Mouse (Mus musculus) layer of hippocampus, adult 11-12 months (tissue): ENCODE data around the gene Ano2.

Experiments used
- DNase-seq: peaks from one replicate; pipeline ENCODE4 v3.0.0; 2022; ENCODE audit warnings: low spot score

Gene Ano2

DNA sequence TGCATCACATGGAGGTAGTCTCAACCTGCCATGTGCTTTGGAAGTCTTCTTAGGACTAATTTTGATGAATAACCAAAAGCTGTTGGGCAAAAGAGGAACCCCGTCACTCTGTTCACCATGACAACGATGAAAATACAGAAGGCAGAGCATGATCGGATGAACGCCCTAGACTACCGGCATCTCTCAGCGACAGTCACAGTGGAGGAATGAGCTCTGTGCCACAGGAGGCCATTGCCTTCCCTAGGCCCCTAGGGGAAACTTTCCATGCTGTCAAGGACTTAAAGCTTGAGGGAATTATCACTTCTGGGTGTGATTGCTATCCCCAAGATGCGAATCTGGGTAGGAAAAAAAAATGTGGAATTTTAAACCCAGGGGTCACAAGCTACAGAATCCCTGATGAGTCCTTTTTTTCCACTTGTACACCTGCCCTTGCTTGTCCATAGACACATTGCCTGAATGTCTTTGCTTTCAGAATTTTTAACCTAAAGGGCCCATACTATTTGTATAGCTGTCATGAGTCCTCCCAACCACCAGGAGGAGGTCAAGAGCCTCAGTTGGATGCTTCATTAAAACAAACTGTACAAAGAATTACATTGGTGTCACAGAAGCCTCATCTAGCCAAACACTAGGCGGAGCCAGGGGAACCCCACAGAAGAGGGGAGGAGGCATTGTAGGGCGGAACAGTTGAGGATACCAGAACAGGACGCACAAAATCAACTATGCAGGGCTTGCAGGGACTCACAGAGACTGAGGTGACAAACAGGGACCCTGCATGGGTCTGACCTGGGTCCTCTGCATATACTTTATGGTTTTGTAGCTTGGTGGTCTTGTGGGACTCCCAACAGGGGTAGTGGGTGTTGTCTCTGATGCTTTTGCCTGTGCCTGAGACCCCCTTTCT is 53.2 kb downstream of the Ano2 start:
- DNase-seq = peak; percentile 8

DNA sequence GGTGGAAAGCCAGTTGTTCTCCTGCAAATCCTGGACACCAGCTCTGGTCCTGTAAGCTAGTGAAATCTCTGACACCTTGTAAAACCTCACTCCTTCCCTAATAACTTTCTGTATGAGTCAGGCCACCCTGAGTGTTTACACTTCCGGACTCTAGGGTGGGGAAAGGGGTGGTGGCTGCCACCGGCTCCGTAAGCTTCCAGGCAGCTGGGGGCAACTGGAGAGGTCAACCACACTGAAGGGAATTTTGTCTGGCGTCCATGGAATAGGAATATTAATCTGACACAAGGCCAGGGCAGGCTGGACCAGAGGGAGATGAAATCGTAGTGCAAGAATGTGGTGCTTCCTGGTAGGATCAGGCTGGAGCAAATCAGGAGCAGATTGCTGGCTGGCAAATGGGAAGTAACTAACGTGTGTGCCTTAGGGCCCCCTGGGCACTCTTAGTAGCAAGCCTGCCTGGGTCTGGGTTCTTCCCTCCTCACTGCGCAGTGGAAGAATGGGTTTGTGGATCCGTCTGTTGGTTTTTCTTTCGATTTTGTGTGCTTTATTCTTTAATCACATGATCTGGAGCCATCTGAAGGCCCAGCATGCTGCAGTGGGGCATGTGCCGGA is 57.2 kb downstream of the Ano2 start:
- no peak for DNase-seq

DNA sequence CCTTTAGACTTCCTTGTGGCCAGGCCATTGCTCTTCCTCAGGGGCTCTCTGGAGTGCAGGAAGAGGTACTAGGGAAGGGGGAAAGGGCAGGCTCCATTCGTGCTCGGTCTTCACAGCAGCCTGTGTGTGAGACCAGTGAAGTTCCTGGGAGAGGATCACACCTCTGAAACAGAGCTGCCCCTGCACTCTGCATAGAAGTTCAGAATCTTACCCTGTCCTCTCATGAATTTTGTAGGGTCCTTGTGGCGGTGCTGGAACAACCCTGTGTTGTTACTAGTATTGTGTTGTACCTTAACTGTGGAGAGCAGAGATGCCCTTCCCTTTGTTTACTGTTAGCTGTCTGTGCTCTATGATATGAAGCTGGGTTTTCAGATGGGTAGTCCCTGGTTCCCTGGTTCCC is 58.4 kb downstream of the Ano2 start:
- no peak for DNase-seq

DNA sequence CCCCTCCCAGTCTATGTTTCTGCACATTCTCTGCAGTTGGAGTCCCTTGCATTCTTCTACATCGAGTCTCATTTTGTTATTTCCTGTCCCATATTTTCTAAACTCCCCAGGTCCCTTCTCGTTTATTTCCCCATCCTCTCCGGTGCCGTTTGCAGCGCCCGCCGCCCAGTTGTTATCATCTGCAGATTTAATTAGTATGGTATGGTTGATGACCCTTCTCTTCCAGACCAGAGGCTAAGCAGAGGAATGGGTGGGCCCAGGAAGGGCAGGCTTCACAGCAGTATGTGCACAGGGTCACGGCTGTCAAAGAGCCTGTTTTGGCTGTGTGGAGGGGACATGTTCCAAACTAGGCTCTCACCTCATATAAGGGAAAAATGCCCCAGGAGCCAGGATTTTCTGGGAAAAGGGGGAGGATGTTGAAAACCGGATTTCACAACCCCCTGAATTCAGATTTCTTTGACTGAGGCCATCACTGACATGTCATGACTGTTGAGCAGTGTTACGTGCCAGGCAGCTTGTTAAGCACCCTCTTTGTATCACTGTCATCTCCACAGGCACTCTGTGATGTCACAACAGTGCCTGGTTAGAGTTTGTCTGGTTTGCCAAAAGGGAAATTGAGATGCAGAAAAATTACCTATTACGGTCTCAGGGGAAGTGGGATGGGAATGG is 72.8 kb downstream of the Ano2 start:
- no peak for DNase-seq

DNA sequence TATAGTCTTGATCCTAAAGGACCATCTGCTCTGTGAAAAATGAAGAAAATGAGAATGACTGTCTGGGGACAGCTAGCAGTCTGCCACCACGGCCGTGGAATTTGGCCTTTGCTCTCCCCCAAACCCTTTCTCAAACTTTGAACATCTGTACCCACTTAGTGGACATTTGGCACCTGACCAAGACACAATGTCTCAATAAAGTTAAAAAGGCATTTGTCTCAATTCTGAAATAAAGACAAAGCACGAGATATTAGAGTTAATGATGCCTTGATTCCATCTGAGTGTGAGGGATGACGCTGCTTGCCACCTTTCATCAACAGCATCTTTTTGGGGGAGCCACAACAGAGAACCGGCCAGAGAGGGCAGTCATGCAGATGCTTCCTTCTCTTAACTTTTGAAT is 83.0 kb downstream of the Ano2 start:
- DNase-seq = no peak

DNA sequence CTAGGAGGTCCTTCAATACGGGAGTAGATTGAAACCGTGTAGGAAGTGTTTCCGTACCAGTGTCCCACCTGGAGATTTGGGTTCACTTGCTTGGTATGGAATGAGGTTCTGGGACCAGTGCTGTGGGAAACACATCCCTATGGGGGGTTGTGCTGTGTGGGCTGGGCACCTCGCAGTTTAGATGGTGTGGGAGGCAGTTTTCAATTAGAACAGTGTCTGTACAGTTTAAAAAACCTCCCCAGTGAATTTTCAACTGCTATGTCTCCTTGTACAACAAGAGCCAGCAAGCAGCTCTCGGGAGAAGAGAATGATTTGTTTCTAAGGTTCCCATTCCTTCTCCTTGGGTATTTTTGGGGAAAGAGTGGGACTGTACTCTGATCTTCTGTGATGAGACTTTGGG is 86.1 kb downstream of the Ano2 start:
- DNase-seq = peak; percentile 14

DNA sequence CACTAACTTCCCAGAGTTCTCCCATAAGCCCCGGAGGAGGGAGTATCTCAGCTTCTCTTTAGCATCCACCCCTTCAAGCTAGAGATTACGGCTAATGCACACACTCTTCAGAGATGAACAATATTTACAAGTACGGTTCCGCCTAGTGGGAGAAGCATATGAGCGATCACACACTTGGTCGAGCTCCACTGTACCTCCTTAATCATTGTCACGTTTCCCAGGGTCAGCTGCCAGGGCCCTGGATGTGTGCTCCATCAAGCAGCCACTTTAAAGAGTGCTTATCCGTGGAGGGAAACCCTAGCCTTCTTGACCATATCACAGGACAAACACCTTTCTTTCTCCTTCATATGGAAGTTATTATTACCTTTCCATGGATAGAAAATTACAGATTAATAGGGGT is 112.7 kb downstream of the Ano2 start:
- DNase-seq = no peak

DNA sequence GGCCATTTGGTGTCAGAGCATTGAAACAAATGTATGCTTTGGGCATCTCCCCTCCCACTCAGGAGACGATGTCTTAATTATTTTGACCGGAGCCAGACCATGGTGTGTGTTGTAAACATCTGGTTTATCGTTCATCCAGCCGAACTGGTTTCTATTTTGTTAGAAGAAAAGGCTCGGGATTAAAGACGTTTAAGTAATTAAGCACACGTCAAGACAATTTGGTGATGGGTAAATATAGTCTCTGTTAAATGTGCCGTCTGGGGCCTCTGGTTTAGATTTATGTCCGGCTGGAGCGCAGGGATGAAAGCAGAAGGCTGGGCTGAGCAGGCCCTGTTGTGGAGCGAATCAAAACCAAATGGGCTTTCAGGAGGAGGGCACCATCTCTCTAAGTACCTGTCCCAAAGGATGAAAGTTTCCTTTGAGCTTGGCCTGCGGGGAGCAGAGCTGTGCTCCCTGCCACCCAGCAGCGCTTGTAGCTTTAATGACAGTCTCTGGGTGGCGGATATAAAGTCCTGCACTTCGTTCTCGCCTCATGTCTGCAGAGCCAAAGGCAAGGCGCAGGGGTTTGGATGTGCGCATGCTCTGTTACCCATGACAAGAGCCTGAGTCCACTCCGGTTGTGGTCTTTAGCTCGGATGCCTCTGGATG is 113.3 kb downstream of the Ano2 start:
- DNase-seq = no peak

DNA sequence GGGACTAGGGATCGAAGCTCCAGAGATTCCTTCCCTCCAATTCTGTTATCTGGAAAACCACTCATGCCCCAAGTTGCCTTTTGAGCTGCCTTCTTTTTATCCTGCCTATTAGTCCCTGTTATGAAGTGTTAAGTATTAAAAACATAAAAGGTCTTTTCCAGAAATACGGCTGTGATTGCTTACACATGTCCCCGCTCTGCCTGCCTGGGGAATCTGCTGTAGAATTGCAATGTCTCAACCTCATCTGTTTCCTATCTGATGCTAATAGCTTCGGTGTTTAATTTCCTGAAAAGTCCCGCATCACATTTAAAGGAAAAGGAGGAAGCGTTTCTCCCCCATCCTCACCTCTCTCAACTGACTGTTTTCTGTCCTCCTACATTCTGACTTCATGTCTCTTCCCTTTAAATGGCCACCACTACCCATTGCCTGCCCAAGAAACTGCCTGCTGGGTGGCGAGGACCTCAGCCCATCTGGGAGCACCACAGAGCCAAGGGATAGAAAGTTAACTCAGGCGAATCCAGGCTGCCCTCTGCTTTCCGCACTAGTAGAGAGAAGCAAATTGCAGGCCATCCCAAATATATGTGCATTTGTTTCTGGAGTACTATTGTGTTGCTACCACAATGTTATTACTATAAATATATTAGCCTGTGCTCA is 118.9 kb downstream of the Ano2 start:
- no peak for DNase-seq

DNA sequence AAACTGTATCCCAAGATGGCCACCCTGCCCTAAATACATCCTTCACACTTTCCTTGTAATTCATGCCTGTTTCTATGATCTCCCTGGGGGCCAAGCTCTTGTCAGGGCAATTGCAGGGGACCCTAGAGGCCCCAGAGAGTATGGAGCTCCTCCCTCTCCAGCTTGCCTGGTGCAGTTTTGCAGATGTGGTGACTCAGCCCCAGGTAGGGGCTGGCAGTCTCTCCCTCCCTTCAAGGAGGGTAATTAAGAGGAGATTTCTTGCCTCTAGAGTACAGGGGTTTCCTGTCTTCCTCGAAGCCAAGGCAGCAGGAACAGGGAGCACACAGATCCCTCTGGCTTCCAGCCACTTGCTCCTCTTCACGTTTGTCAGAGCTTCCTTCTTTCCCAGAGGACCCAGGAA is 121.2 kb downstream of the Ano2 start:
- no peak for DNase-seq

DNA sequence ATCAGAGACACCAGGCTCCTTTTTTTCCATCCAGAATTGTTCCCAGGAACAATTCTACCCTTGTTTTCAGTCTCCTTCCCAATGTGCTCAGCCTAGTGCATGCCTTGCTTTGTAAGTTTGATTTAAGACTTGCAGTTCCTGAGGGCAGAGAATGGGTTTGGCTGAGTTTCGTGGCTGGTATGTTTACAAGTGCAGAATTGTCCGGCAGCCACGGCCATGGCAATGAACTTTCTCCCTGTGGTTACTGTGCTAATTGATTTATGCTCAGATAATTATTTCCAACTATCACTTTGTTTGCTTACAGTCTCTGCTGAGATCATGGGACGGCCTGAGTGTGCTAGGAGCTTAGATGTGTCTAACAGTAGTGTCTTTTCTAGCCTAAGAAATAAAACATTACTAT is 147.9 kb downstream of the Ano2 start:
- no peak for DNase-seq

DNA sequence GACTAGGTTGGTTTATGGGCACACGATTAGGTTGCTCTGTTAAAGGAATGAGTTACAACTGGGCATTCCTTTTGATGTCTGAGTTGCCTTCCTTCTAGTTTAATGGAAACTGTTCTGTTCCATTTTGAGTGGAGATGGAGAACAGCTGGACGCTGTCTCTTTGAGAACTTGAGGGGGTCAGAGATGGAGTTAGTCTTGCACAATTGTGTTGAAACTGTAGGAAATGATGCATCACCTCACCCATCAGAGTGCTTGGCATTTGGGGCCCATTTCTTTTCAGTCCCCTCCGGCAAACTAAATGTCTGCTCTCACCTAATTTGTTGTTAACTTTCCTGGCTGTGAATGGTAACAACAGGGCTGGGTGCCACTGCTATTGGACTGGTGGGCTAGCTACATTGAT is 151.1 kb downstream of the Ano2 start:
- no peak for DNase-seq

DNA sequence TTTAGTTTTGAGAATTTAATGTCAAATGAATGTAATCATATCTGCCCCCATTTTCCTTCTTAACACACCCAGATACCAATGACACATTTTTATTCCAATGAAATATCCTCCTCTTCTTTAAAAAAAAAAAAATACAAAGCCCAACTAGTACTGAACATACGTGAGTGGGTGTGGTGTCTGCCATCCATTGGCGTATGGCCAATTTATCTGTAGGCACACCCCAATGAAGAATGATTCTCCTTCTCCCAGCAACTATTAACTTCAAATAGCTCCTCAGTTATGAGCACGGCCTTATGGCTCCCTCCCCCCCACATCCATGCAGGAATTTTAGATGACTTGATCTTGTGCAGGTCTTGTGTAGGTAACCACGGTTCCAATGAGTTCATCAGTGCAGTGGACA is 161.0 kb downstream of the Ano2 start:
- no peak for DNase-seq

DNA sequence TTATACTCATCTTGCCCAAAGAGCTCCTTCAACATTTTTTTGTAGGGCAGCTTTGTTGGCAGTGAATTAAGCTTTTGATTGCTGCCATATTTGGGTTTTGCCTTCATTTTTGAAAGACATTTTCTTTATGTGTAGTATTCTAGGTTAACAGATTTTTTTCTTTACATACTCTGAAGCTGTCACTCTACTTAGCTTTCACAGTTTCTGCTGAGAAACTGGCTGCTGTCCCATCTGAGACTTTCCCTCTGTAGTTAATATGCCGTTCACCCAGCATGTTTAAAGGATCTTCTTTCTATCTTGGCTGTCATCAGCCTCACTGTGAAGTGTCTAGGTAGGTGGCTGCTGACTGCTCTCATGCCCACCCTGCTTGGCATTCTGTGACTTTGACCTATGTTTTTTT is 168.1 kb downstream of the Ano2 start:
- no peak for DNase-seq

DNA sequence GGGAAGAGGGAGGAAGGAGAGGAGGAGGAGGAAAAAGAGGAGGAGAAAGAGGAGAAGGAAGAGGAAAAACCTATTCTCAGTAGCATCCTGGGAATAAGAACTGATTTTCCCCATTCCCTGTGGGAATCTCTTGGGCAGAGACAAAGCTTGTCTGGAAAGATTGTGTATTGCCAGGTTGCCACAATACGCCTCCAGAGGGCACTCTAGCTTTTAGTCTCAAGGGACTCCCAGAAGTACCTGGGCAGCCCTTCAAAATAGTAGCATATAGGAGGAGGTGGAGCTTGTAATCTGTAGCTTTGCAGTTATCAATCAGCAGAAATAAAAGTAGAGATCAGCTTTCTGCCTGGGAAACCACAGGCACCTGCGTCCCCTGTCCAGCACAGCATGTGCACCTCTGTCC is 178.3 kb downstream of the Ano2 start:
- peak; percentile 41 for DNase-seq

DNA sequence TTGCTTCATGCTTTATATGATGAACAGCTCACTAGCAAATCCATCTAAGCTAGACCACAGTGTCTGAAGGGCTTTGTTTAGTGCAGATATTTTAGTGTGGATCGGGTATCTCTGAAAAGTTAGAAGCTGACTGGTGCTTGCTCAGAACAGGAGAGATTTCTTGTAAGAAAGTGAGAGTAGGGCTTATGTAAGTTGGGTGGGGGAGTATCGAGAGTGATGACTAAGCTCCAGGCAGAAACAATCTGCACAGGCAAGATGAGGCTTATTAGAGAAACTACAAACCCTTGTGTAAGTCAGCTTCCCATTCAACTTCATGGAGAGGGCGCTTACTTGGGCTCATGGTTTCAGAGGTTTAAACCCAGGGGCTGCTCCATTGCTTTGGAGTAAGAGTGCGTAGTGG is 181.3 kb downstream of the Ano2 start:
- peak; percentile 15 for DNase-seq

DNA sequence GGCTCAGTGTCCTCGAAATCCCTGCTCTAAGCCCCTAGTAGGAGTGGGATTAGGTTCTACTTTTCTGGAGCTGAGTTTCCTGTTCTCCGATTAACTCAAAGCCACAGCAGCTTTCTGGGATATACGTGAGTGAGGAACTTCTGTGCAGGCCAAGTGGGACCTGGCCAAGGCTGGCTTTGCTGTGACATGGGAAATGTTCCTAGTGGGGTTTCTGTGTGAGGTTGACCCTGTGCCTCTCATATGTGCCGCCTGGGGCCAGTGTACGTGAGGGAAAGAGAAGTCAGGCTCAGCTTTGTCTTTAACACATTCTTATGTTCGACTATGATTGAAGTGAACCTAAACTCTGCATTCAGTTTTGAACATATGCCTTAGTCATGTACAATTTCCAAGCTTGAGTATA is 184.5 kb downstream of the Ano2 start:
- no peak for DNase-seq

DNA sequence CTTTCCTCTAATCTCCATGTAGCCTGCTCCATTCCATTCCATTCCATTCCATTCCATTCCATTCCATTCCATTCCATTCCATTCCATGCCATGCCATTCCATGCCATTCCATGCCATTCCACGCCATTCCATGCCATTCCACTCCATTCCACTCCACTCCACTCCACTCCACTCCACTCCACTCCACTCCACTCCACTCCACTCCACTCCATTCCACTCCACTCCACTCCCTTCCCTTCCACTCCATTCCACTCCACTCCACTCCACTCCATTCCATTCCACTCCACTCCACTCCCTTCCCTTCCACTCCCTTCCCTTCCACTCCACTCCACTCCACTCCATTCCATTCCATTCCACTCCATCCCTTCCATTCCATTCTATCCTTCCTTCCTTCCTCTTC is 186.7 kb downstream of the Ano2 start:
- no peak for DNase-seq

DNA sequence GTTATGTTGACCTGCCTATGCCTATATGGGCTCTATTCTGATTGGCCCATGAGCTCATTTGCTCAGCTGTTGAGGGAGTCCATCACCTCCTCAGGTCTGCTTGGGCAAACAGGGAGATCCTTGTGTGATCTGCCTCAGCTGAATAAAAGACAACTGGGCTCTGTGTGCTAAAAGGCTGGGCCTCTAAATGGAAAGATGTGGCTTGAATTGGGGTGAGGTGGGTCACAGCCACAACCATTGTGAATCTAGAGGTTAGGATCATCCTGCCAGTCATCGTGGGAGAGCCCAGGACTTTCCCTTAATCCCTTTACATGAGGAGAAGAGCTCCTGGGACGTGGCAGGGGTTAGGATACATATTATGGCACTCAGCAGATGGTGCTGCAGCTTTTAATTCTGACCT is 188.5 kb downstream of the Ano2 start:
- no peak for DNase-seq

DNA sequence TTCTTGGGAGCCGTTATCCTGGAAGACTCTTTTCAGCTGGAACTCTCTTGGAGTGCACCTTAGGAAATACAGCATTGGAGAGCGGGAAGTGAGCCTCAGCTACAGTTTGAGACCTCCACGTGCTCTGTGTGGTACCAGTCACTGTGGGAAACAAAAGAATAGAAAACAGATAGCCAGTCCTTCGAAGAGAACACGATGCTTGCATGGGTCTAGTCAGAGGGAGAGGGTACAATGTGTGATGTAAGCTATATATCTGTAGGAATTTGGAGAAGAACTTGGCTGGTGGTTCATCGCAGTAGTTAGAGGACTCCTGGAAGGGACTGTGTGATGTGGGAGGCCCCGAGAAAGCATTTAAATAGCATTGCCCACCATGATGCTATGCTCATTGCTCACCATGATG is 189.1 kb downstream of the Ano2 start:
- no peak for DNase-seq

DNA sequence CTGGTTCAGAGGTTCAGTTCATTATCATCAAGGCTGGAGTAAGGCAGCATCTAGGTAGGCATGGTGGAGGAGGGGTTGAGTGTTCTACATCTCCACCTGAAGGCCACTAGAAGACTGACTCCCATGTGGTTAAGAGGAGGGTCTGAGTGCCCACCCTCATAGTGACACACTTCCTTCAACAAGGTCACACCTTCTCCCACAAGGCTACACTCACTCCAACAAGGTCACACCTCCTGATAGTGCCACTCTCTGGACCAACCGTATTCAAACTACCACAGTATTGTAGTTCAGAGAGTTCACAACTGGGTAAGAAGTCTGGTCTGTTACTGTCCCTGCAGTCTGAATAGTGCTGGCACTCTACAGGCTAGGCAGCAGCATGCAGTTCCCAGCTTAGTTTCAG is 198.4 kb downstream of the Ano2 start:
- DNase-seq = no peak

DNA sequence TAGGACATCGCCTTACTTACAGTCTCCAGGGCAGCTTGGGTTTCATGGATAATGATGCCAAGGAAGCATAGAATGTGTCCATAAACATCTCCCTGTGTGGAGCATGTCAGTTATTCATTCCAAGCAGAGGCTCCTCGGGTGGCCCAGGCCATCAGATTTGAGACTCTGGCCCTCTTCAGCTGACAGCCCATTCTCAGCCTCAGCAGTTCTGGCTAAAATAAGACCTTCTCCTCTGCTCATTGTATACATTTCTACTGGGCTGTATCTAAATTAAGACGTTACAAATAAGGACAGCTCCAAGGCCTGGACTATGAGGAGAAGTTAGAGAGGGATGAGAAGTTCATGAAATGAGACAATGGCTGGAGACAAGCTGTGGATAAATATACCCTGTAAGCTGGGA is 204.1 kb downstream of the Ano2 start:
- DNase-seq = no peak
